Mouse (Mus musculus) left cerebral cortex, postnatal 10 days (tissue): Measurements from ENCODE around the gene Midn. TPM values are rescaled to one million over a fixed set of nuclear protein-coding genes. Genes with fewer than 3 reads are reported as not detected.
"Not testable (repeated sequence)": the region's sequence is repeated elsewhere in the genome, so short reads cannot be mapped to it uniquely, and the experiment has no call there.

Source experiments
- DNase-seq, 2 experiments: peaks; one replicate each; pipeline ENCODE4 v3.0.0; 2021 to 2022; ENCODE audit warnings: low spot score in 2 of 2, mixed read lengths in 1 of 2; ENCODE audit errors: extremely low spot score in 1 of 2
- intact Hi-C: fragments of 180-260 bp; cut with DNase I; formaldehyde crosslinking; loops from one replicate; pipeline ENCODE4 v1.15.1; 2025
- total RNA-seq, 2 experiments: library from RNA; stranded (reverse); gene quantifications; 2 replicates each; pipeline ENCODE4 v1.2.3; 2021

The Midn gene
- total RNA-seq, 2 experiments from 2014 or later = 92.6 to 103 TPM

- intact Hi-C loops = no loop called here
- DNase-seq = no peak
Measured at GRCm38 (mm10) chr10:80162716-80163299, 14.7 kb downstream of the Midn start.

- peak in 1 of 2 experiments; percentile 40 for DNase-seq
- intact Hi-C loops = loop anchor here (2.0 kb wide), 1 partner anchor 15 kb away; the partner anchor contains the start of gene Midn
Measured at GRCm38 (mm10) chr10:80163721-80164120, 15.6 kb downstream of the Midn start.

DNA sequence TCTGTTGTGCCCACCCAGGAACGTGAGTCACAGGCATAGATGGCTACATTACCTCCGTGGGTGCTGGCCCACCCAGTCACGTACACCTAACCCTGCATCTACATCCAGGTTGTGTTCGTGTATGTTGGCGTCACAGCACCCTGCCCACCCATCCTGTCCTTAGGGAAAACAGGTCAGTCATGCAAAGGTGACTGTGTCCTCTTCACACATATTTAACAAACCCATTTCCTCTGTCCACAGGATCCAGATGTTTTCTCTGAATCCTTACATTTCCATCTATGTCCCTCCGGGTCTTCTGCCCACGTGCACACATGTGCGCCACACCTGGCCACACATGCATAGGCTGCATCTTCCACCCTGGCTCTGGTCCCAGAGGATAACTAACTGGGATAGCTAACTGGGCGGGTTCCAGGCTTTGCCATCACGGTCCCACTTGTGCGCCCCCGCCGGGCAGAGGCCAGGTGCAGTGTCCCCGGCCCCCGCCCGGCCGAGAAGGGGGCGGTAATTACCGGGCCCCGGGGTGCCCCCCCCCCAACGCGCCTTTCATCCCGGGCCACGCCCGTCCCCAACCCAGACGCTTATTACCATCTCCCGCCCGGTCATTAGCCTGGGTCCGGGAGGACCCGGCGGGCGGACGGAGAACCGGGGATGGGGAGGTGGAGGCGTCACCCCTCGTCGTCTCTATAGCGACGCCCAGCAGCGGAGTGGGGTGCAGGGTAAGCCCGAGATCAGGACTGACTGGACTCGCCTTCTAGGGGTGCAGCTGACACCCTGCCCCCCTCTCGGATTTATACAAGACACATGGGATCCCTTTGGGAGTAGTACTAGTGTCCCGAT, 16.3 kb downstream of the Midn start:
- intact Hi-C loops = loop anchor here (2.0 kb wide), 1 partner anchor 16 kb away; the partner anchor contains the start of gene Midn
- peak in 1 of 2 experiments; percentile 75 for DNase-seq

DNA sequence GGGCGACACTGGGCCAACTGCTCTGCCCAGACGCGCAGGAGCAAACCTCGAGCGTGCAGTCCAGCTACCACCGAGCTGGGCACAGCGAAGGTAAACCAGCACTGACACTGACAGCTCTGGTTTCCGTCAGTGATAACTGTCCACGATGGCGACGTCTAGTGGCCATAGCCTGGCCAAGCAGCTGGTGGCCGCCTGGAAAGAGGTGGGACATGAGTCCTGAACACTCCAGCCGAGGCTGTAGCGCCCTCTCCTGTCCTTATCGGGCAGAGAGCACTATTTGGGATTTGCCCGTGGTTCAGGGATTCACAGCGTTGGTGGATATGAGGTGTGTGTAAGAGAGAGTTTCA, 16.9 kb downstream of the Midn start:
- intact Hi-C loops = loop anchor here (2.0 kb wide), 1 partner anchor 16 kb away; the partner anchor contains the start of gene Midn
- peak; percentile 96 to 97 for DNase-seq

DNA sequence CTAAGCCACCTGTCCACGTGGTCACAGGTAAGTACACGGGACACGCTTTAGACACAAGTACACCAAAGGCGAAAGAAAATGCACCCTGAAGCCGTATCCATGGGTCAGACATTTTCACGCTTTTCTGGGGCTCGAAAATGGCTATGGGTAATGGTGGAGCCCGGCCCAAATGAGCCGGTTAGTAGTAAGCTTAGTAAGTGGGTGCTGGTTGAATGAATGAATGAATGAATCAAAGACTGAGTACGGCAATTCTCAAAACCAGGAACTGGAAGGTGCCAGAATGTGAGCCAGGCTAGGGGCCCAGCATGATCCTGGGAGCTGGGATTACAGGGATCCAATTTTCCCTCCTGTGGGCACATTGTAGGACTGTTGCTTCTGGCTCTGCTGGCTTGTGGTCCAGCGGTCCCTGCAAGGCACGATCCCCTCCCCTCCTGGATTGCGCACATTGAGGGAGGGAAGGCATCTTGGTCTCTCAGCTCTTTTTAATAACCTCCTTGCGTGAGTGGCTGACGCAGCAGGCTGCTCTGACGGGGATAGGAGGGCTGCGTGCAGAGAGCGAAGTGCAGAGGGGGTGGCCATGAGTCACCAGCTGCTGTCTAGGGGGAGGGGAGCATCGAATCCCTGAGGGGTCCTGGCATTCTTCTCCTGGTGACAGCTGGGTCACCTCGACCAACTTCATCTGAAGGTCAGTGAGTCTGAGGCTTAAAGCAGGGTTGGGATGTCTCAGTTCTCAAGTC, 17.5 kb downstream of the Midn start, which contains the start of gene Cirbp:
Gene Cirbp, plus strand, starts transcription at position 594 of the 737 bp plus-strand sequence.
- DNase-seq = peak in 1 of 2 experiments; percentile 74
- intact Hi-C loops = loop anchor here (2.0 kb wide), 1 partner anchor 17 kb away; the partner anchor contains the start of gene Midn

DNA sequence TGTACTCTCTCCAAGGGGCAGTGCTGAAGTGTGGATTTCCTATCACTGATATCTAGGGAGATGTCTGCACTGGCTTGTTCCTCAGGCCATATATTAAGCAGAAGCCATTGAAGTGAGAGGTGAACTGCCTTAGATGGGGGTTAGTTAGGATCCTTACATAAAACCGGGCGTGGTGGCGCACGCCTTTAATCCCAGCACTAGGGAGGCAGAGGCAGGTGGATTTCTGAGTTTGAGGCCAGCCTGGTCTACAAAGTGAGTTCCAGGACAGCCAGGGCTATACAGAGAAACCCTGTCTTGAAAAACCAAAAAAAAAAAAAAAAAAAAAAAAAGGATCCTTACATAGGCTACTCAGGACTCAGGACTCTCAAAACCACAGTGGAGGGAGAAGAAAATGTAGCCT, 18.1 kb downstream of the Midn start:
- DNase-seq, intact Hi-C loops: not testable (repeated sequence)

- intact Hi-C loops = no loop called here
- DNase-seq = peak; percentile 98 to 99
Measured at GRCm38 (mm10) chr10:80167460-80168037, 19.5 kb downstream of the Midn start.

- intact Hi-C loops = no loop called here
- peak; percentile 87 to 96 for DNase-seq
Measured at GRCm38 (mm10) chr10:80168038-80168661, 20.1 kb downstream of the Midn start.

- intact Hi-C loops = no loop called here
- DNase-seq = no peak
Measured at GRCm38 (mm10) chr10:80169070-80169469, 21.0 kb downstream of the Midn start.

DNA sequence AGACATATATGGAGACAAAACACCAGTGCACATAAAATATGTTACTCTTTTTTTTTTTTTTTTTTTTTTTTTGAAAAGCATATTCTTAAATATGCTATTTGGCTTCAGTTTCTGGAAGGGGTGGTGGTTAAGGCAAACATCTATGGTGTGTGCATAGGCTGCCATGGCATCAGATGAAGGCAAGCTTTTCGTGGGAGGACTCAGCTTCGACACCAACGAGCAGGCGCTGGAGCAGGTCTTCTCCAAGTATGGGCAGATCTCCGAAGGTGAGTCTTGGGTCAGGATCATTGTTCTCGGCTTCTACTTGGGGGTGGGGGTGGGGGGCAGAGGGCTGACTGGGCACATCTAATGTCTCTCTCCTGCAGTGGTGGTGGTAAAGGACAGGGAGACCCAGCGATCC, 21.6 kb downstream of the Midn start:
- intact Hi-C loops = no loop called here
- no peak for DNase-seq

DNA sequence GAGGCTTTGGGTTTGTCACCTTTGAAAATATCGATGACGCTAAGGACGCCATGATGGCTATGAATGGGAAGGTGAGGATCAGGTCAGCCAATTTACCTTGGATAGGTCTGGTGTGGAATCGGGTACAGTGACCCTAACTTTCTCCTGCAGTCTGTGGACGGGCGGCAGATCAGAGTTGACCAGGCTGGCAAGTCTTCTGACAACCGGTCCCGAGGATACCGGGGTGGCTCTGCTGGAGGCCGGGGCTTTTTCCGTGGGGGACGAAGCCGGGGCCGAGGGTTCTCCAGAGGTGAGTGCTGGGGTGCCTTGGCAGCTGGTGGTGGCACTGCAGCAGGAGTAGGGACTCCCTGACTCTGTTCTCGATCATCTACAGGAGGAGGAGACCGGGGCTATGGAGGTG, 22.0 kb downstream of the Midn start:
- peak in 1 of 2 experiments; percentile 53 for DNase-seq
- intact Hi-C loops = no loop called here

GRCm38 (mm10) chr10:80170601-80171021, 22.5 kb downstream of the Midn start:
- intact Hi-C loops = no loop called here
- DNase-seq = peak in 1 of 2 experiments; percentile 54

DNA sequence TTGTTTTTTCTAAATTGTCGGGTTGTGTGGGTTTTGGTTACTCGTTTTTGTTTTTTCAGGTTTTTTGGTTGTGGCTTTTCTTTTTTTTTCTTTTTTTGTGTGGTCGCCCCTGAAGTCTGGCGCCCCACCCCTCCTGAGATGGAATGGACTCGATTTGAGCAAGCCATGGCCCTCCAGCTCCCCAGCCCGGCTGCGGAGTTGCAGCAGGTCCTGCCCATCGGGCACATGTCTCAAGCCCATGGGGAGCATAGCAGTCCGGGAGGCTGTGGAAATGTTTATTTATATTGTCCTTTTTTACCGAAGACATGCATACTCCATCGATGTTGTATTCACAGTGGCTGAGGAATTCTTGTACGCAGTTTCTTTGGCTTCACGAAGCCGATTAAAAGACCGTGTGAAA, 23.2 kb downstream of the Midn start:
- no peak for DNase-seq
- intact Hi-C loops = no loop called here

GRCm38 (mm10) chr10:80171760-80172526, 23.9 kb downstream of the Midn start:
- DNase-seq = peak in 1 of 2 experiments; percentile 61
- intact Hi-C loops = no loop called here

DNA sequence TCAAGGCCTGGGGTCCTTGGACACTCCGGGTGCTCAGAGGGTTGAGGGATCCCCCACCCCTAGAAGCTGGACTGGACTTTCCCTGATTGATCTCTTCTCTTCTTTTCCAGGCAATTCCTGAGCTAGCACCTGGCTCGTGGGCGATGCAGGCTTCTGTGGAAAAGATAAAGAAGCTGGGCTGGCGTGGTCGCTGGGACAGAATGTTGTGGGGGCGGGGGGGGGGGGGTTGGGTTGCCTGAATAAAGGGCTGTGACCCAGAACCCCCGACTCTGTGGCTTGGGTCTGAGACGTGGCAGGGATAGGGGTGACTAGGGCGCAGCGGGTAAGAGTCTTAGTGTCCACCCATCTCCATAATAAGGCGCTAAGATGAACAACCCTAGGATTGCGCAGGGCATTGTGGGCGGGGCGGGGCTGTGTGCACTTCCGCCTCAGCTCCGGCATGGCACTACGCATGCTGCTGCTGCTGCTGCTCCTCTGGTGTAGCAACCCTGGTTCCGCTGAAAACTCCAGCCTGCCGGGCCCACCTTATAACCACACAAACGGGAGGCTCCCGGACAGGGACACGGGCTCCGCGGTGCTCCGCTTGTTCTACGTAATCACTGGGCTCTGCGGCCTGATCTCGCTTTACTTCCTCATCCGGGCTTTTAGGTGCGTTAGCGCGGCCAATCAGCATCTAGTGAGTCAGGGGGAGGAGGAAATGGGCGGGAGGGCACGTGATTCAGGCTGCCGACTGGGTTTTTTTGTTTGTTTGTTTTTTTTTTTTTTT, 24.6 kb downstream of the Midn start, which contains the start of gene 1600002K03Rik:
Gene 1600002K03Rik, plus strand, starts transcription at position 418 of the 766 bp plus-strand sequence.
- DNase-seq = peak; percentile 88 to 92
- intact Hi-C loops = no loop called here

DNA sequence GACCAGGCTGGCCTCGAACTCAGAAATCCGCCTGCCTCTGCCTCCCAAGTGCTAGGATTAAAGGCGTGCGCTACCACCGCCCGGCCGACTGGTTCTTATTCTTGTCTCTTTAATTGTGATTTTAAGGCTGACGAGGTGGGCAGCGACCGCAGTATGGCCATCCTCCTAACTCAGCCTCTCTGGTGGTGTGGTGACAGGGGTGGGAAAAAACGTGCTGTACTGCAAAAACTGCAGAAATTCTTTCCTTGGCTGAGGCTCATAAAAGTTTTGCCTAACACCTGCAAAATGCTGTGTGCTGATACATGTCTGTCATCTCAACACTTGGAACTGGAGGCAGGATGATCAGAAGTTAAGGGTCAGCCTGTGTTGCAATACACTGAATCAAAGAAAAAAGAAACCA, 25.3 kb downstream of the Midn start:
- DNase-seq = no peak
- intact Hi-C loops = no loop called here
